Mouse (Mus musculus): Measurements from ENCODE around the gene Lin52.

DNA sequence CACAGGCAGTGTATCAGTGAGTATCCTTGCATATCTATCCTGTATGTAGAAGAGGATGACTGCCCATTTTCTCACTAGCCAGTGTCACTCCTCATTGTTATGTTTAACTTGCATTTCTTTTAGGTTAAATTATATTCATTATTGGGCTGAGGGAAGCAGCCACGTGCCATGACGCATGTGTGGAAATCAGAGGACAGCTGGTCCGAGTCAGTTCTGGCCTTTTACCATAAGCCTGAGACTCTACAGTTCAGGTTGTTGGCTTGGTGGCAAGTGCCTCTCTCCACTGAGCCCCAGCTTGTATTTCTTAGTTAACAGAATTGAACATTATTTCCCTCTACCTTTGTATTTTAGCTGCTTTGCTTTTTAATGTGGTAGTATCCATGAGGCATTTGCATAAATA is 5.7 kb downstream of the Lin52 start:
- TF ChIP-seq CTCF (IDR thresholded peaks at IDR 0.05; ENCODE audit: low read depth, low read length) (no peak), GATA1 (IDR thresholded peaks at IDR 0.05; ENCODE audit: borderline replicate concordance, low read length) (no peak)

All from G1E (cell line).